Mouse (Mus musculus): ENCODE measurements around the gene Abt1. TPM values are rescaled to one million over a fixed set of nuclear protein-coding genes. Genes with fewer than 3 reads are reported as not detected.

Gene Abt1
- polyA plus RNA-seq, 3 experiments from 2014 or later = 11.3 to 13.4 (median 12.2) TPM

Other genes starting within 250 kb of the Abt1 start
- gene Vmn1r220, start 235.9 kb downstream of the Abt1 start, polyA plus RNA-seq (2017; shearing (Covaris generic)) = not detected
- not detected for gene Vmn1r221, start 209.7 kb downstream of the Abt1 start, polyA plus RNA-seq (2017; shearing (Covaris generic))
- gene Vmn1r222, start 187.9 kb downstream of the Abt1 start, polyA plus RNA-seq (2017; shearing (Covaris generic)) = not detected
- not detected for gene Vmn1r223, start 176.7 kb downstream of the Abt1 start, polyA plus RNA-seq (2017; shearing (Covaris generic))
- 10 to 100 TPM; 28.6 to 33.1 (median 30.2) TPM for gene Zfp322a, start 54.7 kb downstream of the Abt1 start, polyA plus RNA-seq (2017; shearing (Covaris generic))
- gene Btn1a1, start 42.0 kb upstream of the Abt1 start, polyA plus RNA-seq (2017; shearing (Covaris generic)) = not detected
- gene Btn2a2, start 65.0 kb upstream of the Abt1 start, polyA plus RNA-seq (2017; shearing (Covaris generic)) = not detected
- gene Hist1h4h, start 107.2 kb upstream of the Abt1 start, polyA plus RNA-seq (2017; shearing (Covaris generic)) = 1 to 10 TPM; 3.9 to 8.3 (median 7.0) TPM
- gene Hist1h2af, start 110.0 kb upstream of the Abt1 start, polyA plus RNA-seq (2017; shearing (Covaris generic)) = not detected
- gene Hist1h3g, start 111.6 kb upstream of the Abt1 start, polyA plus RNA-seq (2017; shearing (Covaris generic)) = 1 to 10 TPM in 1 of 3 experiments, not detected in 2; 1.5 TPM
- under 1 TPM in 2 of 3 experiments, not detected in 1; 0.38 to 0.89 TPM for gene Hist1h2bh, start 119.5 kb upstream of the Abt1 start, polyA plus RNA-seq (2017; shearing (Covaris generic))
- 1 to 10 TPM in 1 of 3 experiments, under 1 TPM in 2; 0.73 to 1.5 (median 0.74) TPM for gene Hist1h3f, start 120.2 kb upstream of the Abt1 start, polyA plus RNA-seq (2017; shearing (Covaris generic))
- gene Hist1h4f, start 127.8 kb upstream of the Abt1 start, polyA plus RNA-seq (2017; shearing (Covaris generic)) = 1 to 10 TPM in 1 of 3 experiments, not detected in 2; 3.2 TPM
- under 1 TPM; 0.20 to 0.36 (median 0.34) TPM for gene Hist1h1d, start 129.4 kb upstream of the Abt1 start, polyA plus RNA-seq (2017; shearing (Covaris generic))
- 1 to 10 TPM in 2 of 3 experiments, under 1 TPM in 1; 0.89 to 4.0 (median 4.0) TPM for gene Hist1h3e, start 138.5 kb upstream of the Abt1 start, polyA plus RNA-seq (2017; shearing (Covaris generic))
- 100 to 1,000 TPM in 1 of 3 experiments, 10 to 100 TPM in 1, 1 to 10 TPM in 1; 5.9 to 223 (median 14.6) TPM for gene Hist1h2ae, start 147.4 kb upstream of the Abt1 start, polyA plus RNA-seq (2017; shearing (Covaris generic))
- 10 to 100 TPM in 1 of 3 experiments, 1 to 10 TPM in 2; 2.4 to 13.2 (median 9.8) TPM for gene Hist1h2bg, start 147.5 kb upstream of the Abt1 start, polyA plus RNA-seq (2017; shearing (Covaris generic))
- not detected for gene Hist1h2bf, start 150.3 kb upstream of the Abt1 start, polyA plus RNA-seq (2017; shearing (Covaris generic))
- gene Hist1h2ad, start 150.5 kb upstream of the Abt1 start, polyA plus RNA-seq (2017; shearing (Covaris generic)) = under 1 TPM in 1 of 3 experiments, not detected in 2; 0.99 TPM
- 1 to 10 TPM in 1 of 3 experiments, under 1 TPM in 1, not detected in 1; 0.56 to 1.3 TPM for gene Hist1h3d, start 151.9 kb upstream of the Abt1 start, polyA plus RNA-seq (2017; shearing (Covaris generic))
- gene Hist1h4d, start 157.7 kb upstream of the Abt1 start, polyA plus RNA-seq (2017; shearing (Covaris generic)) = 10 to 100 TPM; 20.7 to 55.4 (median 27.7) TPM
- gene Hist1h2be, start 197.3 kb upstream of the Abt1 start, polyA plus RNA-seq (2017; shearing (Covaris generic)) = 1 to 10 TPM in 2 of 3 experiments, under 1 TPM in 1; 0.92 to 3.6 (median 3.0) TPM
- gene Hist1h1e, start 198.7 kb upstream of the Abt1 start, polyA plus RNA-seq (2017; shearing (Covaris generic)) = 10 to 100 TPM in 1 of 3 experiments, 1 to 10 TPM in 2; 6.7 to 25.3 (median 9.4) TPM

Measured in inflammation-experienced regulatory T-cells, adult 6 months (primary cell).